Mouse (Mus musculus) gastrocnemius, adult 18-20 months (tissue): ENCODE results near the gene Gucy2g. TPM values are rescaled to one million over a fixed set of nuclear protein-coding genes. Genes with fewer than 3 reads are reported as not detected.
"Not testable (repeated sequence)": the region's sequence is repeated elsewhere in the genome, so short reads cannot be mapped to it uniquely, and the experiment has no call there.

Experiments
- DNase-seq: peaks from one replicate; pipeline ENCODE4 v3.0.0; 2021; ENCODE audit warnings: low spot score
- microRNA-seq: library from miRNA; unstranded; fragments of <30 nt; microRNA quantifications from one replicate; pipeline ENCODE4 v1.2.0, GENCODE M21; 2021
- total RNA-seq, 2 experiments: library from RNA; stranded (reverse); gene quantifications; 2 replicates each; pipeline ENCODE4 v1.2.3; 2021

Gene Gucy2g
- total RNA-seq, 2 experiments from 2014 or later, result 0.16 to 0.21 TPM

DNA sequence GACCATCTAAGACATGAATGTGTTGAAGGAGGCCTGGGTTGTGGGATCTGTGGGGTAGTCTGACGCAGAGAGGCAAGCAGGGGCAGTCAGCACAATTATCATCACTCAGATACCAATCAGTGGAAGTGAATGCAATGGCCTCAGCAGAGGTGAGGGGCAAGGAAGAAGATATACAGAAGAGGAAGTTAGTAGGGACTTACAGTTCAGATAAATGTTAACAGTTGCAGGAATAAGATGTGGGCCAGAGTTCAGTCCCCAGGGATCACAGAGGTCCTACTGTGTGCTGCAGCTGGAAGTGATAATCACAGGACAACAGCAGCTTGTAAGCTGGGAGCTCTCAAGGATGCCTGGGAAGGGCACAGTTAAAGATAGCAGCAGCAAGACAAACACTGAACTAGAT lies 76.9 kb downstream of the Gucy2g start:
- DNase-seq, result no peak

DNA sequence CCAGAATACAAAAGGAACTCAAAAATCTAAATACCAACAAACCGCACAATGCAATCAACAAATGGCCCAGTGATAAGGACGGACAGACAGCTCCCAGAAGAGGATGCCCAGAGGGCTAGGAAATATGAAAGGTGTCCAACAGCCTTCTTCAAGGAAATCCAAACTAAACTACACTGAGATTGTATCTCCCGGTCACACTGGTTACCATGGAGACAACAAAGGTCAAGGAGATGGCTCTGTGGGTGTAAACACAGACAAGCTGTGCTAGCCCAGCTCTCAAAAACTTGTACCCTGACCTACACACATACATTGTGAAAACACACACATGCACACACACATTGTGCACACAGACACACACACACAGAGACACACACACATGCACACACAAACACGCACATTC lies 78.8 kb downstream of the Gucy2g start:
- no peak for DNase-seq

GRCm38 (mm10) chr19:55159826-55160225 lies 81.2 kb downstream of the Gucy2g start:
- no peak for DNase-seq

DNA sequence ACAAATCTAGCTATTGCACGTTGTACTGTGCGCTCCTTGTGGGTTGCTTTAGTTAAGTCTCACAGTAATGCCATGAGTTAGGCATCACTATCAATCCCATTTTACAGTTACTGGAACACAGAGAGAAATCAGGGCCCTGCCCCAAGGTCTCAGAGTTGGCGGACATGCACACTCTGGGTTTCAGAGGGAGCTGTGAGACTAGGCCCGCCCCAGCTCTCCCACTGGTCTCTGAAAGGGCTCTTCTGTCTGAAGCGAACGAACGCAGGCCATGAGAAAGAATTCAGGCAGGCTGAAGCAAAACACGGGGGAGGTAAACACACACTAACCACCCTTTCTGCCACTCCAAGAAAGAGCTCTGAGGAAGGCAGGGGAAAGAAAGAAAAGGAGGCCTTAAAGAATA lies 82.4 kb downstream of the Gucy2g start:
- DNase-seq, result no peak

GRCm38 (mm10) chr19:55157029-55157428 lies 84.0 kb downstream of the Gucy2g start:
- DNase-seq, result no peak

DNA sequence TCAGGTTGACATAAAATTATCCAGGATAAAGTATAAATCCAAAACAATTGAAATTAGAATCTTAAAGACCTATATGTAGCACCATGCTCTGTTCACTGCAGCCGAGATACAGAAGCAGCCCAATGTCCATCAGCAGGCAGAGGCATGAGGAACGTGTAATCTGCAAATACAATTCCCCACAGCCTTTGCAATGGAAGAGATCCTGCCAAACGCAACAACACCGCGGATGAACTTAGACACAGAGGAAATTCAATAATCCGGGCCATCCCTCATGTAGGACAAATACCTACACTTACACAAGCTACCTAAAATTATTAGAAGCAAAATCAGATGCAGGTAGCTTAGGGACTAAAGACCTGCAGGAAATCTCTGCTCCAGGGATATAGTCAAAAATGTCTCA lies 88.1 kb downstream of the Gucy2g start:
- no peak for DNase-seq

- DNase-seq, result not testable (repeated sequence)
Measured at GRCm38 (mm10) chr19:55152274-55152673, 88.8 kb downstream of the Gucy2g start.

GRCm38 (mm10) chr19:55149646-55150045 lies 91.4 kb downstream of the Gucy2g start:
- no peak for DNase-seq

- DNase-seq, result no peak
Measured at GRCm38 (mm10) chr19:55148109-55148508, 92.9 kb downstream of the Gucy2g start.

Small RNA genes within 50 kb of the gene (microRNA-seq; reads per million reads assigned to microRNA genes)
- gene Mir6715, result not detected

Other genes starting within 250 kb of the Gucy2g start
- gene Gpam, start 114.0 kb downstream of the Gucy2g start, total RNA-seq, result 100 to 1,000 TPM in 1 of 2 experiments, 10 to 100 TPM in 1; 90.7 to 133 TPM
- not detected for gene Tectb, start 60.5 kb downstream of the Gucy2g start, total RNA-seq
- 1 to 10 TPM; 2.7 to 5.1 TPM for gene Acsl5, start 10.7 kb upstream of the Gucy2g start, total RNA-seq
- gene Zdhhc6, start 74.8 kb upstream of the Gucy2g start, total RNA-seq, result 10 to 100 TPM; 20.0 to 21.4 TPM
- 10 to 100 TPM; 17.3 TPM for gene Vti1a, start 75.1 kb upstream of the Gucy2g start, total RNA-seq